Mouse (Mus musculus): Measurements from ENCODE around the gene Fhl3.
"Not testable (repeated sequence)": the region's sequence is repeated elsewhere in the genome, so short reads cannot be mapped to it uniquely, and the experiment has no call there.

The Fhl3 gene

GRCm38 (mm10) chr4:124710776-124711291 is 10.3 kb downstream of the Fhl3 start:
- peak; percentile 92 for DNase-seq

- DNase-seq: peak; percentile 71
Measured at GRCm38 (mm10) chr4:124712618-124713017, 12.1 kb downstream of the Fhl3 start.

GRCm38 (mm10) chr4:124713850-124714249 is 13.3 kb downstream of the Fhl3 start:
- not testable (repeated sequence) for DNase-seq

- DNase-seq: peak; percentile 99
Measured at GRCm38 (mm10) chr4:124714545-124715481, 14.3 kb downstream of the Fhl3 start, which contains the start of gene Sf3a3. Gene Sf3a3 (plus strand): TSS chr4:124714776.

GRCm38 (mm10) chr4:124719101-124719500 is 18.6 kb downstream of the Fhl3 start:
- peak; percentile 91 for DNase-seq

GRCm38 (mm10) chr4:124726121-124726520 is 25.6 kb downstream of the Fhl3 start:
- DNase-seq: peak; percentile 92

- DNase-seq: no peak
Measured at GRCm38 (mm10) chr4:124736952-124737351, 36.5 kb downstream of the Fhl3 start.

- no peak for DNase-seq
Measured at GRCm38 (mm10) chr4:124737486-124737885, 37.0 kb downstream of the Fhl3 start.

- no peak for DNase-seq
Measured at GRCm38 (mm10) chr4:124738013-124738412, 37.5 kb downstream of the Fhl3 start.

GRCm38 (mm10) chr4:124738783-124739182 is 38.3 kb downstream of the Fhl3 start:
- no peak for DNase-seq

GRCm38 (mm10) chr4:124741376-124742343 is 41.2 kb downstream of the Fhl3 start, which contains the start of gene Inpp5b:
Gene Inpp5b (plus strand): TSS chr4:124741850.
- peak; percentile 99 for DNase-seq

- DNase-seq: no peak
Measured at GRCm38 (mm10) chr4:124742839-124743238, 42.3 kb downstream of the Fhl3 start.

- no peak for DNase-seq
Measured at GRCm38 (mm10) chr4:124746577-124746976, 46.1 kb downstream of the Fhl3 start.

- DNase-seq: no peak
Measured at GRCm38 (mm10) chr4:124747851-124748250, 47.4 kb downstream of the Fhl3 start.

GRCm38 (mm10) chr4:124751300-124752250 is 51.1 kb downstream of the Fhl3 start:
- DNase-seq: peak; percentile 100

GRCm38 (mm10) chr4:124752281-124753199 is 52.0 kb downstream of the Fhl3 start:
- no peak for DNase-seq

GRCm38 (mm10) chr4:124755526-124755925 is 55.0 kb downstream of the Fhl3 start:
- DNase-seq: no peak

Data from heart, adult 11 months (tissue).